Mouse (Mus musculus) olfactory bulb, adult 2 months (tissue): Measurements from ENCODE around the gene Sox5.

Experiments used
- CTCF ChIP-seq: fragments of 200-500 bp; IDR thresholded peaks from 2 replicates; pipeline ENCODE4 v1.5.1; 2012; ENCODE audit warnings: low read depth, mild to moderate bottlenecking, low read length, moderate library complexity; ENCODE audit not compliant: insufficient read depth
- POLR2A ChIP-seq: fragments of 200-500 bp; IDR thresholded peaks from 2 replicates; pipeline ENCODE4 v1.6.1; 2012; ENCODE audit warnings: mild to moderate bottlenecking, low read depth, low read length, moderate library complexity; ENCODE audit not compliant: insufficient read depth

DNA sequence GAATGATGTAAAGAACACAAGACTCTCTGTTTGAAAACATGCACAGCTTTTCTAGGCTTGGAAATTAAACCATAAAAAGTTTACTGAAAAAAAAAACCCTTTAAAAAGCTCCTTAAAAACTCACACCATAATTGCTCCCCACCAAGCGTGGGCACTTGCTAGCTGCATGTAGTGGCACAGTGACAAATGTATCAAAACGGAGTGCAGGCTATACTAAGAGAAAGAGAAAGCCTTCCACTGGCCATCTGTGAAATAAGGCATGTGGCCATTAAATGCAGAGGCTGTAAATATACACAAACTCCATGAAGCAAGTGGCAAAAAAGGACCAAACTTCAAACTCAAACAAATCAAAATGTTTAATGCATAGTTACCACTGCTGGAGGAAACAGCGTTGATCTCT is 927.7 kb downstream of the Sox5 start:
- TF ChIP-seq CTCF (no peak), POLR2A (no peak)
